Mouse (Mus musculus): ENCODE data around the gene Cyp2r1. TPM values are rescaled to one million over a fixed set of nuclear protein-coding genes. Genes with fewer than 3 reads are reported as not detected.

Cyp2r1 gene
- polyA plus RNA-seq (2017; shearing (Covaris generic)): 2.1 TPM

DNA sequence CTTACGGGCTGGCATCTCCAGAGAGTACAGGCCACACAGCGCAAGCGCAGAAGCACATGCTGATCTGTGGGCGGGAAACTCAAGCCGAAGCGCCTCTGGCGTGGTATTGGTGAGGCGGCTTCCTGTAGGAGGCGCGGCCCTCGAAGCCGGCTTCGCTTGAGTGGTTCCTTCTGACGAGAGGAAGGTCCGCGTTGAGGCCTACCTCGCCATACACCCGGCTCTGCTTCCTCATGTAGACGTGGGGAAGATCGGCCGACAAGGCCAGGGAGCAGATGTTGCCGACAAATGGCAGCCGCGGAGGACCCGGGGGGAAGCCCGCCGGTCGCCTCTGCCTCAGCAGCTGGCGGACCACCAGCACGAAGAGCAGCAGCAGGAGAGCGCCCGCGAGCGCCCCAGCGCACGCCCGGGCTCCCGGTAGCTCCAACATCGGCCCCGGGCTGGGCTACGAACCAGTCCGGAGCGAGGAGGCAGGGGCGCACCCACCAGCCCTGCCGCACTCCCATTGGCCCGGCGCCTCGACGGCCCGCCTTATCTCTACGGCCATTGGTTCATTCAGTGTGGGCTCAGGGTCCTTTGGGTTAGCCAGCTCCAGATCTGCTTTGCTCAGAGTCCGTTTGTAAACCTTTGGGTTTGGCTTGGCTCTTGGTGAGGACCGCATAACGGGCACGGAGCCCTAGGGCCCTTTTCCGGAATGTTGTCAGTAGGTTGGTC lies at the start of gene Cyp2r1:
TSS of gene Cyp2r1 (minus strand) at position 442 of the 711 bp plus-strand sequence.

Other genes starting within 250 kb of the Cyp2r1 start
- gene Pde3b, start 147.7 kb downstream of the Cyp2r1 start, polyA plus RNA-seq (2017; shearing (Covaris generic)): 1.3 TPM
- not detected for gene Calca, start 73.4 kb upstream of the Cyp2r1 start, polyA plus RNA-seq (2017; shearing (Covaris generic))
- gene Calcb, start 155.7 kb upstream of the Cyp2r1 start, polyA plus RNA-seq (2017; shearing (Covaris generic)): not detected
- not detected for gene Insc, start 180.7 kb upstream of the Cyp2r1 start, polyA plus RNA-seq (2017; shearing (Covaris generic))